Mouse (Mus musculus) adrenal gland, postnatal 25 days (tissue): ENCODE data around the gene Cry2. TPM values are rescaled to one million over a fixed set of nuclear protein-coding genes. Genes with fewer than 3 reads are reported as not detected.

Source experiments
- DNase-seq: peaks from one replicate; pipeline ENCODE4 v3.0.0; 2021; ENCODE audit warnings: mixed read lengths
- microRNA-seq, 2 experiments: library from miRNA; unstranded; fragments of <30 nt; microRNA quantifications; one replicate each; pipeline ENCODE4 v1.2.0; 2021
- total RNA-seq: library from RNA; stranded (reverse); gene quantifications from 2 replicates; pipeline ENCODE4 v1.2.3, GENCODE M21; 2021

Gene Cry2
- total RNA-seq, 1 experiment from 2014 or later = 44.7 TPM

GRCm38 (mm10) chr2:92370821-92371805 is 62.7 kb downstream of the Cry2 start:
- peak; percentile 28 for DNase-seq

GRCm38 (mm10) chr2:92370375-92370774 is 63.5 kb downstream of the Cry2 start:
- no peak for DNase-seq

GRCm38 (mm10) chr2:92367383-92368029 is 66.3 kb downstream of the Cry2 start:
- no peak for DNase-seq

- DNase-seq = no peak
Measured at GRCm38 (mm10) chr2:92365568-92365967, 68.3 kb downstream of the Cry2 start.

GRCm38 (mm10) chr2:92364086-92364485 is 69.8 kb downstream of the Cry2 start:
- no peak for DNase-seq

- DNase-seq = peak; percentile 1
Measured at GRCm38 (mm10) chr2:92362571-92363228, 71.1 kb downstream of the Cry2 start.

GRCm38 (mm10) chr2:92361795-92362194 is 72.0 kb downstream of the Cry2 start:
- DNase-seq = no peak

- peak; percentile 38 for DNase-seq
Measured at GRCm38 (mm10) chr2:92360893-92361292, 73.0 kb downstream of the Cry2 start.

GRCm38 (mm10) chr2:92360186-92360823 is 73.5 kb downstream of the Cry2 start:
- DNase-seq = no peak

GRCm38 (mm10) chr2:92359301-92359700 is 74.5 kb downstream of the Cry2 start:
- no peak for DNase-seq

- no peak for DNase-seq
Measured at GRCm38 (mm10) chr2:92354224-92354623, 79.6 kb downstream of the Cry2 start.

Small RNAs within 50 kb of the gene (microRNA-seq; reads per million reads assigned to microRNA genes)
- gene Mir7000 = 0 reads per million in 2 experiments

Other genes with a start within 250 kb of the Cry2 start
- gene Pex16, start 59.4 kb downstream of the Cry2 start, total RNA-seq = 169 and 237 TPM in 2 replicates
- 2.8 and 4.1 TPM in 2 replicates for gene Large2, start 59.2 kb downstream of the Cry2 start, total RNA-seq
- 18.7 and 19.1 TPM in 2 replicates for gene 1700029I15Rik, start 51.5 kb downstream of the Cry2 start, total RNA-seq
- 27.0 and 30.8 TPM in 2 replicates for gene Mapk8ip1, start 32.8 kb downstream of the Cry2 start, total RNA-seq
- gene Slc35c1, start 26.5 kb upstream of the Cry2 start, total RNA-seq = 24.0 and 28.2 TPM in 2 replicates
- gene Chst1, start 165.7 kb upstream of the Cry2 start, total RNA-seq = 12.8 and 13.5 TPM in 2 replicates